Mouse (Mus musculus) stomach, postnatal 0 days (tissue): ENCODE results near the gene Cluh. TPM values are rescaled to one million over a fixed set of nuclear protein-coding genes. Genes with fewer than 3 reads are reported as not detected.
A peak's percentile ranks its signal among the peaks of the same experiment; 100 is the strongest.

Source experiments
- ATAC-seq: fragments of 200-750 bp; cut with Nextera tagmentation; 2 replicates; pipeline ENCODE4 v1.8.0; 2017; ENCODE audit not compliant: low FRiP score, low TSS enrichment
- DNase-seq: peaks from one replicate; pipeline ENCODE4 v3.0.0-alpha.2; 2016; ENCODE audit warnings: low spot score
- H3K27ac ChIP-seq: fragments of 300-500 bp; sonication (generic); replicated peaks from 2 replicates; pipeline ENCODE4 v1.5.1; 2014; ENCODE audit warnings: mild to moderate bottlenecking, control low read depth
- H3K27me3 ChIP-seq: fragments of 300-500 bp; sonication (generic); 2 replicates; pipeline ENCODE4 v1.6.1; 2014; ENCODE audit warnings: low read length; ENCODE audit not compliant: control insufficient read depth, insufficient read depth
- H3K36me3 ChIP-seq: fragments of 300-500 bp; sonication (generic); 2 replicates; pipeline ENCODE4 v1.6.1; 2014; ENCODE audit warnings: low read length, mixed read lengths; ENCODE audit not compliant: control insufficient read depth, insufficient read depth
- H3K4me1 ChIP-seq: fragments of 300-500 bp; sonication (generic); replicated peaks from 2 replicates; pipeline ENCODE4 v1.6.1; 2014; ENCODE audit warnings: antibody characterized with exemption; ENCODE audit not compliant: control insufficient read depth, insufficient read depth
- H3K4me2 ChIP-seq: fragments of 300-500 bp; sonication (generic); replicated peaks from 2 replicates; pipeline ENCODE4 v1.6.1; 2014; ENCODE audit warnings: low read depth, mild to moderate bottlenecking, control low read depth, moderate library complexity
- H3K4me3 ChIP-seq: fragments of 300-500 bp; sonication (generic); 2 replicates; pipeline ENCODE4 v1.5.1; 2014; ENCODE audit warnings: low read depth, low read length, control low read depth
- H3K9ac ChIP-seq: fragments of 300-500 bp; sonication (generic); 2 replicates; pipeline ENCODE4 v1.6.1; 2014; ENCODE audit warnings: mild to moderate bottlenecking, low read length, control low read depth, mixed read lengths
- H3K9me3 ChIP-seq: fragments of 300-500 bp; sonication (generic); 2 replicates; pipeline ENCODE4 v1.6.1; 2016; ENCODE audit warnings: low read length; ENCODE audit not compliant: control insufficient read depth
- CTCF ChIP-seq: IDR thresholded peaks from 2 replicates; pipeline ENCODE4 v1.5.1; 2016; ENCODE audit warnings: antibody characterized with exemption, low read depth, mild to moderate bottlenecking, moderate library complexity
- EP300 ChIP-seq: optimal IDR thresholded peaks from 2 replicates; pipeline ENCODE3; 2016; ENCODE audit warnings: antibody characterized with exemption
- WGBS: fragments of 180-500 bp; shearing (Covaris S2); extraction: QIAGEN DNeasy Blood & Tissue Kit; methylation state at CpG from one replicate; pipeline ENCODE4 v1.1.7; 2014; 5-methylcytosine and 5-hydroxymethylcytosine counted together
- polyA plus RNA-seq: library from polyadenylated mRNA; unstranded; fragments of >200 nt; fragmentation: Nextera tagmentation; extraction: Ambion mirVana; gene quantifications from 2 replicates; pipeline ENCODE4 v1.2.1, GENCODE M21; 2015

The Cluh gene
- polyA plus RNA-seq, 1 experiment from 2014 or later = 17.8 TPM

GRCm38 (mm10) chr11:74627481-74627880, 21.8 kb upstream of the Cluh start:
- WGBS = 64% methylated on average over 3 of the region's 3 CpGs
- Histone ChIP-seq H3K27ac (no peak overlapping the region), H3K4me2 (no peak overlapping the region), H3K9me3 (no peaks in the 10 kb centered on the region), H3K4me3 (no peak overlapping the region), H3K9ac (no peak overlapping the region), H3K27me3 (no peaks in the 10 kb centered on the region), H3K4me1 (no peaks in the 10 kb centered on the region), H3K36me3 (no peaks in the 10 kb centered on the region)
- ATAC-seq (no peak), DNase-seq (no peak)
- TF ChIP-seq EP300 (no peak), CTCF (no peak)

GRCm38 (mm10) chr11:74631880-74632789, 17.2 kb upstream of the Cluh start:
- no peaks in the 10 kb centered on the region; the same call in 1 of the 2 replicates for H3K4me1 ChIP-seq
- WGBS = 63% methylated on average over 7 of the region's 7 CpGs

GRCm38 (mm10) chr11:74634490-74635275, 14.6 kb upstream of the Cluh start:
- Histone ChIP-seq H3K27me3 (no peaks in the 10 kb centered on the region), H3K9me3 (no peaks in the 10 kb centered on the region), H3K4me1 (peaks cover 3% of the 10 kb centered on the region; the same call in 1 of the 2 replicates), H3K4me2 (no peak overlapping the region), H3K36me3 (no peaks in the 10 kb centered on the region), H3K4me3 (no peak overlapping the region), H3K27ac (no peak overlapping the region), H3K9ac (no peak overlapping the region)
- WGBS = 66% methylated on average over 5 of the region's 5 CpGs
- DNase-seq (peak; percentile 64), ATAC-seq (no peak)
- TF ChIP-seq EP300 = no peak
- peak; percentile 96 for TF ChIP-seq CTCF

More at GRCm38 (mm10) chr11:74631880-74632789, 17.2 kb upstream of the Cluh start:
- peak overlapping the region; percentile 27; the same call in 1 of the 2 replicates for H3K9ac ChIP-seq
- no peaks in the 10 kb centered on the region for H3K36me3 ChIP-seq
- no peak overlapping the region for H3K27ac ChIP-seq
- no peak overlapping the region for H3K4me3 ChIP-seq
- no peaks in the 10 kb centered on the region for H3K9me3 ChIP-seq
- H3K27me3 ChIP-seq = no peaks in the 10 kb centered on the region
- TF ChIP-seq EP300 (no peak), CTCF (no peak)
- no peak for DNase-seq
- ATAC-seq = no peak
- no peak overlapping the region for H3K4me2 ChIP-seq

- H3K36me3 ChIP-seq = no peaks in the 10 kb centered on the region
- no peak for ATAC-seq
- H3K4me1 ChIP-seq = peaks cover 6% of the 10 kb centered on the region
- no peaks in the 10 kb centered on the region for H3K9me3 ChIP-seq
- peak overlapping the region; percentile 86 for H3K4me2 ChIP-seq
- H3K9ac ChIP-seq = peak overlapping the region; percentile 81
- H3K4me3 ChIP-seq = peak overlapping the region; percentile 79
- no peak for TF ChIP-seq CTCF
- TF ChIP-seq EP300 = no peak
- DNase-seq = no peak
- WGBS = 17% methylated on average over 8 of the region's 8 CpGs
- no peaks in the 10 kb centered on the region for H3K27me3 ChIP-seq
- peak overlapping the region; percentile 97 for H3K27ac ChIP-seq
Measured at GRCm38 (mm10) chr11:74637486-74637885, 11.8 kb upstream of the Cluh start.

GRCm38 (mm10) chr11:74637971-74638790, 11.1 kb upstream of the Cluh start:
- peak; percentile 51 for TF ChIP-seq EP300
- TF ChIP-seq CTCF = peak; percentile 76
- H3K36me3 ChIP-seq = no peaks in the 10 kb centered on the region
- peak; percentile 90 for ATAC-seq

More at GRCm38 (mm10) chr11:74637971-74638790, 11.1 kb upstream of the Cluh start:
- peaks cover 6% of the 10 kb centered on the region for H3K4me1 ChIP-seq
- DNase-seq = peak; percentile 90
- no peaks in the 10 kb centered on the region for H3K9me3 ChIP-seq
- H3K4me2 ChIP-seq = peak overlapping the region; percentile 86
- H3K4me3 ChIP-seq = peak overlapping the region; percentile 79
- H3K9ac ChIP-seq = peak overlapping the region; percentile 81
- under 1% methylated on average over 70 of the region's 86 CpGs for WGBS
- H3K27ac ChIP-seq = peak overlapping the region; percentile 97
- no peaks in the 10 kb centered on the region for H3K27me3 ChIP-seq
